Mouse (Mus musculus) midbrain, embryonic 10.5 days (tissue): ENCODE data around the gene Kcnh1. TPM values are rescaled to one million over a fixed set of nuclear protein-coding genes. Genes with fewer than 3 reads are reported as not detected.

Experiments
- DNase-seq: peaks from one replicate; pipeline ENCODE4 v3.0.0-alpha.2; 2017; ENCODE audit warnings: low spot score
- H3K27ac ChIP-seq: fragments of 300-500 bp; sonication (generic); replicated peaks from 2 replicates; pipeline ENCODE4 v1.5.1; 2016; ENCODE audit warnings: mild to moderate bottlenecking
- H3K27me3 ChIP-seq: fragments of 300-500 bp; sonication (generic); 2 replicates; pipeline ENCODE4 v1.6.1; 2016; ENCODE audit warnings: low read depth, mild to moderate bottlenecking; ENCODE audit not compliant: poor library complexity, severe bottlenecking
- H3K36me3 ChIP-seq: fragments of 300-500 bp; sonication (generic); 2 replicates; pipeline ENCODE4 v1.6.1; 2016; ENCODE audit warnings: mild to moderate bottlenecking, moderate library complexity
- H3K4me1 ChIP-seq: fragments of 300-500 bp; sonication (generic); 2 replicates; pipeline ENCODE4 v1.6.1; 2016
- H3K4me3 ChIP-seq: fragments of 300-500 bp; sonication (generic); 2 replicates; pipeline ENCODE4 v1.5.1; 2016; ENCODE audit warnings: mild to moderate bottlenecking, moderate library complexity
- H3K9me3 ChIP-seq: fragments of 300-500 bp; sonication (generic); replicated peaks from 2 replicates; pipeline ENCODE4 v1.6.1; 2016; ENCODE audit warnings: mild to moderate bottlenecking
- WGBS: fragments of 180-500 bp; shearing (Covaris S2); methylation state at CpG from one replicate; pipeline ENCODE4 v1.1.7; 2016; 5-methylcytosine and 5-hydroxymethylcytosine counted together
- polyA plus RNA-seq: library from polyadenylated mRNA; unstranded; fragments of >200 nt; fragmentation: Nextera tagmentation; extraction: Ambion mirVana; gene quantifications from 2 replicates; pipeline ENCODE4 v1.2.1, GENCODE M21; 2016

The Kcnh1 gene
- polyA plus RNA-seq, 1 experiment from 2014 or later = 0.32 TPM

- no peak overlapping the region for H3K27ac ChIP-seq
- no peak overlapping the region for H3K4me3 ChIP-seq
- H3K4me1 ChIP-seq = peaks cover 6% of the 10 kb centered on the region
- H3K27me3 ChIP-seq = no peaks in the 10 kb centered on the region; the same call in 1 of the 2 replicates
- WGBS = 79% methylated on average over 3 of the region's 3 CpGs
- no peaks in the 10 kb centered on the region for H3K36me3 ChIP-seq
- no peak for DNase-seq
- no peaks in the 10 kb centered on the region for H3K9me3 ChIP-seq
Observed at GRCm38 (mm10) chr1:192284340-192284739, 93.8 kb downstream of the Kcnh1 start.

GRCm38 (mm10) chr1:192284950-192285349, 94.4 kb downstream of the Kcnh1 start:
- Histone ChIP-seq H3K9me3 (no peaks in the 10 kb centered on the region), H3K36me3 (no peaks in the 10 kb centered on the region)
- WGBS = 83% methylated on average over 3 of the region's 3 CpGs

GRCm38 (mm10) chr1:192288456-192288855, 97.9 kb downstream of the Kcnh1 start:
- Histone ChIP-seq H3K4me1 (peaks cover 10% of the 10 kb centered on the region), H3K27ac (no peak overlapping the region), H3K27me3 (no peaks in the 10 kb centered on the region; the same call in 1 of the 2 replicates), H3K9me3 (no peaks in the 10 kb centered on the region), H3K36me3 (no peaks in the 10 kb centered on the region), H3K4me3 (no peak overlapping the region)
- 89% methylated on average over 8 of the region's 8 CpGs for WGBS
- no peak for DNase-seq

More at GRCm38 (mm10) chr1:192284950-192285349, 94.4 kb downstream of the Kcnh1 start:
- DNase-seq = no peak
- peaks cover 10% of the 10 kb centered on the region for H3K4me1 ChIP-seq
- H3K4me3 ChIP-seq = no peak overlapping the region
- H3K27me3 ChIP-seq = no peaks in the 10 kb centered on the region; the same call in 1 of the 2 replicates
- no peak overlapping the region for H3K27ac ChIP-seq

GRCm38 (mm10) chr1:192291286-192291685, 100.7 kb downstream of the Kcnh1 start:
- DNase-seq = no peak
- H3K36me3 ChIP-seq = no peaks in the 10 kb centered on the region
- no peaks in the 10 kb centered on the region for H3K9me3 ChIP-seq
- H3K4me3 ChIP-seq = no peak overlapping the region
- peaks cover 10% of the 10 kb centered on the region for H3K4me1 ChIP-seq
- no peaks in the 10 kb centered on the region for H3K27me3 ChIP-seq
- no peak overlapping the region for H3K27ac ChIP-seq
- WGBS = 71% methylated on average over 3 of the region's 3 CpGs

GRCm38 (mm10) chr1:192293391-192293790, 102.8 kb downstream of the Kcnh1 start:
- WGBS = 85% methylated on average over 4 of the region's 4 CpGs
- no peak overlapping the region for H3K4me3 ChIP-seq
- no peaks in the 10 kb centered on the region for H3K27me3 ChIP-seq
- H3K27ac ChIP-seq = no peak overlapping the region
- H3K4me1 ChIP-seq = peaks cover 10% of the 10 kb centered on the region
- no peaks in the 10 kb centered on the region for H3K9me3 ChIP-seq
- DNase-seq = no peak
- no peaks in the 10 kb centered on the region for H3K36me3 ChIP-seq

GRCm38 (mm10) chr1:192293921-192294320, 103.3 kb downstream of the Kcnh1 start:
- Histone ChIP-seq H3K36me3 (no peaks in the 10 kb centered on the region), H3K27ac (no peak overlapping the region), H3K27me3 (no peaks in the 10 kb centered on the region), H3K4me3 (no peak overlapping the region), H3K9me3 (no peaks in the 10 kb centered on the region), H3K4me1 (peaks cover 8% of the 10 kb centered on the region)
- DNase-seq = no peak
- 82% methylated on average over 3 of the region's 3 CpGs for WGBS

GRCm38 (mm10) chr1:192295243-192295860, 104.8 kb downstream of the Kcnh1 start:
- H3K27ac ChIP-seq = no peak overlapping the region
- H3K9me3 ChIP-seq = no peaks in the 10 kb centered on the region
- no peak for DNase-seq
- H3K27me3 ChIP-seq = no peaks in the 10 kb centered on the region
- H3K4me3 ChIP-seq = no peak overlapping the region
- no peaks in the 10 kb centered on the region for H3K4me1 ChIP-seq
- H3K36me3 ChIP-seq = no peaks in the 10 kb centered on the region
- WGBS = 87% methylated on average over 11 of the region's 11 CpGs

GRCm38 (mm10) chr1:192295902-192296301, 105.3 kb downstream of the Kcnh1 start:
- Histone ChIP-seq H3K4me1 (no peaks in the 10 kb centered on the region), H3K27ac (no peak overlapping the region), H3K36me3 (no peaks in the 10 kb centered on the region)

GRCm38 (mm10) chr1:192297481-192298128, 107.0 kb downstream of the Kcnh1 start:
- Histone ChIP-seq H3K4me3 (no peak overlapping the region), H3K4me1 (no peaks in the 10 kb centered on the region), H3K27ac (no peak overlapping the region), H3K9me3 (no peaks in the 10 kb centered on the region), H3K27me3 (no peaks in the 10 kb centered on the region), H3K36me3 (no peaks in the 10 kb centered on the region)
- DNase-seq = no peak
- WGBS = 82% methylated on average over 5 of the region's 5 CpGs

More at GRCm38 (mm10) chr1:192295902-192296301, 105.3 kb downstream of the Kcnh1 start:
- H3K9me3 ChIP-seq = no peaks in the 10 kb centered on the region
- no peak overlapping the region for H3K4me3 ChIP-seq
- H3K27me3 ChIP-seq = no peaks in the 10 kb centered on the region
- DNase-seq = no peak

GRCm38 (mm10) chr1:192300417-192300816, 109.8 kb downstream of the Kcnh1 start:
- no peak for DNase-seq
- Histone ChIP-seq H3K27ac (no peak overlapping the region), H3K4me3 (no peak overlapping the region), H3K36me3 (no peaks in the 10 kb centered on the region), H3K4me1 (peaks cover 5% of the 10 kb centered on the region), H3K27me3 (no peaks in the 10 kb centered on the region), H3K9me3 (no peaks in the 10 kb centered on the region)
- 91% methylated on average over 7 of the region's 7 CpGs for WGBS

- H3K9me3 ChIP-seq = no peaks in the 10 kb centered on the region
- 77% methylated on average over 2 of the region's 2 CpGs for WGBS
Observed at GRCm38 (mm10) chr1:192303615-192304014, 113.0 kb downstream of the Kcnh1 start.

GRCm38 (mm10) chr1:192305155-192305554, 114.6 kb downstream of the Kcnh1 start:
- no peak for DNase-seq
- H3K27ac ChIP-seq = no peak overlapping the region
- no peaks in the 10 kb centered on the region for H3K36me3 ChIP-seq
- H3K4me1 ChIP-seq = peaks cover 5% of the 10 kb centered on the region
- H3K9me3 ChIP-seq = no peaks in the 10 kb centered on the region; the same call in 1 of the 2 replicates
- 93% methylated on average over 1 of the region's 1 CpGs for WGBS
- H3K4me3 ChIP-seq = no peak overlapping the region
- no peaks in the 10 kb centered on the region for H3K27me3 ChIP-seq

More at GRCm38 (mm10) chr1:192303615-192304014, 113.0 kb downstream of the Kcnh1 start:
- Histone ChIP-seq H3K36me3 (no peaks in the 10 kb centered on the region), H3K27me3 (no peaks in the 10 kb centered on the region), H3K4me1 (peaks cover 5% of the 10 kb centered on the region), H3K4me3 (no peak overlapping the region), H3K27ac (no peak overlapping the region)
- DNase-seq = no peak

GRCm38 (mm10) chr1:192307055-192307454, 116.5 kb downstream of the Kcnh1 start:
- Histone ChIP-seq H3K27ac (no peak overlapping the region), H3K4me3 (no peak overlapping the region), H3K36me3 (no peaks in the 10 kb centered on the region), H3K4me1 (peaks cover 10% of the 10 kb centered on the region), H3K9me3 (no peaks in the 10 kb centered on the region; the same call in 1 of the 2 replicates), H3K27me3 (no peaks in the 10 kb centered on the region)
- no peak for DNase-seq
